Mouse (Mus musculus) kidney, adult 2 months (tissue): Measurements from ENCODE around the gene Zfp704.

ENCODE experiments used
- CTCF ChIP-seq: fragments of 200-500 bp; conservative IDR thresholded peaks from 2 replicates; pipeline ENCODE4 v1.5.1; 2011; ENCODE audit warnings: low read depth, mild to moderate bottlenecking, control low read depth, low read length, moderate library complexity, mixed read lengths; ENCODE audit not compliant: insufficient read depth, insufficient read length
- POLR2A ChIP-seq: fragments of 200-500 bp; IDR thresholded peaks from one replicate; pipeline ENCODE4 v1.6.1; 2011; ENCODE audit warnings: low read depth, low read length, control low read depth

DNA sequence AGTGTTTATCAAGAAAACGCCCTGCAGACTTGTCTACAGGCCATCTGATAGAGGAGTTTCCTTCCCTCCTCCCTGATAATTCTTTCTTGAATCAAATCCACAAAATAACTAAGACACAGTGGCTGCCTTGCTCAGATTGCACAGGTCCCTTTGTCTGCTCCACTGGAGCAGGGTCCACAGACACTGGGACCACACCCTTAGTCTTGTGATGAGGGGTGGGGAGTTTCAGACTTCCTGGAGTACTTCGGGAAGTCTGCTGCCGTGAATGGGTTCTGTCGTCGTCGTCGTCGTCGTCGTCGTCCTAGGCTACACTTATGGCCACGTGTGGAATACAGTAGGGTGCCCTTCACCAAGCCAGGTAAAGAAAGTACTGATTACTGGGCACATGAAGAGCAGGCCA lies 4.8 kb upstream of the Zfp704 start:
- TF ChIP-seq CTCF (no peak), POLR2A (no peak)
